Mouse (Mus musculus): ENCODE data around the gene Evi5.

GRCm38 (mm10) chr5:107776777-107777544 is 97.9 kb downstream of the Evi5 start:
- TF ChIP-seq CTCF (IDR thresholded peaks at IDR 0.05; ENCODE audit: low read depth, low read length) (no peak), POLR2A (IDR thresholded peaks at IDR 0.05; ENCODE audit: insufficient read depth, low read length) (no peak), EP300 (IDR thresholded peaks at IDR 0.05; ENCODE audit: insufficient read depth, low read depth, low read length) (no peak)
